Mouse (Mus musculus): Measurements from ENCODE around the gene Olfr816. TPM values are rescaled to one million over a fixed set of nuclear protein-coding genes. Genes with fewer than 3 reads are reported as not detected.
"Not testable (repeated sequence)": the region's sequence is repeated elsewhere in the genome, so short reads cannot be mapped to it uniquely, and the experiment has no call there.

The Olfr816 gene
- polyA plus RNA-seq (2015; fragmentation: Nextera tagmentation; extraction: Ambion mirVana) = not detected in 2 replicates

DNA sequence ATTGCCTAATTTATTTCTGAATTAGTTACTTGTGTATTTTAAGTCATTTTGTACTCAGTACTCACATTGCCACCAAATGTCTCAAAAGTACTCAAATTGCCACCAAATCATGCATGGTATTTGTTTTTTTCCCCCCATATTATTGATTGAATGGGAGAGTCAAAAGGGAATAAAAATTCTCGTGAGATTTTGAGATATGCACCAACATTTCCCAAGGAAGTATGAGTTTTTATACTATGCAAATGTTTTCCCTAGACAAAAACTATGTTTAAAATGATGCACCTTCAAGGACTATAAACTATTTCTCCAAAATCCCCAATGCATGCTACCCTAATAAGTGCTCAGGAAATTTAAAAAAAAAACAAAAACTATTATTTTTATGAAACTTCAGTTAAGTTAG is at the start of gene Olfr816:
Gene Olfr816 (minus strand): TSS at position 101 of the 400 bp plus-strand sequence.
- Histone ChIP-seq H3K27ac (no peak within 1 kb of the TSS), H3K36me3 (no peaks in the 10 kb centered on the region), H3K4me3 (replicated peaks) (no peak within 1 kb of the TSS), H3K4me1 (replicated peaks) (no peaks in the 10 kb centered on the region), H3K4me2 (replicated peaks) (no peak within 1 kb of the TSS), H3K27me3 (replicated peaks) (no peaks in the 10 kb centered on the region), H3K9ac (no peak within 1 kb of the TSS), H3K9me3 (no peaks in the 10 kb centered on the region)
- WGBS = 62% methylated on average over 1 of the region's 1 CpGs
- ATAC-seq = no peak

DNA sequence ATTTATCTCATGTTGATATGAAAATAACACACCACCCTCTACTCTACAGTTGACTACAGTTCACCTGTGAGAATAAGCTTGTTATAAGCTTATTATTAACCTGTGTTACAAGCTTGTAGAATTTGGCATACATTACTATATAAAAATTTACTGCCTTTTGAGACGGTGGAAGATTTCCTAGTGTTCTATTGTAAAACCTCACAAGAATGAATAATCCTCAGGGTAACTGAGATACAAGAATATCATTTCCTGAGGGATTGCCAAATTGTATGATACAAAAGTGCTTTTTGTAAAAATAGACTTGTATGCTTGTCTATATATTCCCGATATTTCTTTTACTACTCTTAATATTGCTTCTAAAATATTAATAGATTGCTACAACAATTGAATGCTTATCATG is 33.6 kb upstream of the Olfr816 start, which contains the start of gene Olfr818:
Gene Olfr818 (minus strand): TSS at position 101 of the 400 bp plus-strand sequence.
- ATAC-seq = no peak
- H3K4me1 ChIP-seq (replicated peaks) = no peaks in the 10 kb centered on the region
- WGBS = 89% methylated on average over 2 of the region's 2 CpGs
- no peak within 1 kb of the TSS for H3K4me2 ChIP-seq (replicated peaks)
- H3K36me3 ChIP-seq = no peaks in the 10 kb centered on the region
- H3K27ac ChIP-seq = no peak within 1 kb of the TSS
- H3K27me3 ChIP-seq (replicated peaks) = no peaks in the 10 kb centered on the region
- H3K9ac ChIP-seq = no peak within 1 kb of the TSS
- no peaks in the 10 kb centered on the region for H3K9me3 ChIP-seq
- H3K4me3 ChIP-seq (replicated peaks) = no peak within 1 kb of the TSS

DNA sequence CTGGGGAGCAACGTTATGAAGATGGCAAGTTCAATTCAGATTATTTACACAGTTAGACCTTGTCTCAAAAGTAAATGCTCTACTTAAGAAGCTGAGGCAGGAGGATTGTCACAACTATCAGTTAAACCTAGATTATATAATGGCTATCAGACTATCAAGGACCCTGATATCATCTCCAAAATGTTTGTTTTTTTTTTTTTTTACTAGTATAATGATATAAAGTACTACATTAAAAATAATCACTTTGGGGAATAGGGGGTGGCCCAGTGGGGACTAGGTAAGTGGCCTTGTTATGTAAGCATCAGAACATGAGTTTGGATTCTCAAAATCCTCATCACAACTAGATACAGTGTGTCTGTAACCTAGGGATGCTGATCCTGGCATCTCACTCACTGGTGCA is 9.6 kb downstream of the Olfr816 start, which contains the start of gene Olfr815:
Gene Olfr815 (minus strand): TSS at position 101 of the 400 bp plus-strand sequence.
- not testable (repeated sequence) for ATAC-seq; H3K9ac ChIP-seq; H3K27me3 ChIP-seq (replicated peaks); H3K4me2 ChIP-seq (replicated peaks); H3K9me3 ChIP-seq; H3K27ac ChIP-seq; H3K4me1 ChIP-seq (replicated peaks); H3K36me3 ChIP-seq; H3K4me3 ChIP-seq (replicated peaks)
- WGBS = 68% methylated on average over 1 of the region's 1 CpGs

DNA sequence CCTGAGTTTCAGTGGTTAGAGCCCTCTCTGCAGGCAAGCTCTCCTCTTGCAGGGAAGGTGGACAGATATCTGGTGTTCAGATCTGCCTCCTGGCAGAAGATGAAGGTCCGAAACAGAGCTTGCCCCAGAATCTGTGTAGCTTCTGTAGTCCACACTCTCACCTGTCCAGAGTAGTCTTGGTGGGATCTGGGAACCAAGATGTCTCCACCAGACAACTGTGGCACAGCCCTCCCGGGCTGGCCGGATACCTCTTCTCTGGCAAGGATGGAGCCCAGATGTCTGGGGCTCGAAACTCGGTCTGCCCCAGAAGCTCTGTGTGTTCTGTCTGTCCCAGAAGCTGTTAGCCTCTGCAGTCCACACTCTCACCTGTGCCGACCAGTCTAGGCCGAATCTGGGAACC is 29.5 kb downstream of the Olfr816 start:
- H3K4me2 ChIP-seq (replicated peaks) = no peak overlapping the region
- H3K9me3 ChIP-seq = no peaks in the 10 kb centered on the region
- no peak overlapping the region for H3K4me3 ChIP-seq (replicated peaks)
- no peaks in the 10 kb centered on the region for H3K36me3 ChIP-seq
- 89% methylated on average over 7 of the region's 7 CpGs for WGBS
- H3K9ac ChIP-seq = no peak overlapping the region
- no peaks in the 10 kb centered on the region for H3K27me3 ChIP-seq (replicated peaks)
- no peak for ATAC-seq
- H3K27ac ChIP-seq = no peak overlapping the region
- no peaks in the 10 kb centered on the region for H3K4me1 ChIP-seq (replicated peaks)

DNA sequence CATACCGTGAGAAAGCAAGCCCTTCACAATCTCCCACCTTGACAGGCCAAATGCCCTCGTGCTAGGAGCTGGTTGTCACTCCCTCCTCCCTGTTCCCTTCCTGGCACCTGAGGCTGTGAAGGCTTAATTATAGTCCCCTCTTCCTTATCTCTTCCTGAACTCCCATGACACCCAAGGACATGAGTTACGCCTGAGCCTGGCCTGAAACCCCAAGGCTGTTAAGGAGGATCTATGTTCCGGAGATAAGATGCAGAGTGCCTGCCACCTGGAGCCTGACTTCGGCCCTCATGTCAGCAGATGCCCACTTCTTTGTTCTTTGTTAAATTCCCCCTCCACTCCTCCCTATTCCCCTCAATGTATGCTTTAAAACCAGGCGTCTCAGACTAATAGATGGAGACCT is 29.9 kb downstream of the Olfr816 start:
- not testable (repeated sequence) for H3K9ac ChIP-seq; H3K27ac ChIP-seq; ATAC-seq; H3K4me2 ChIP-seq (replicated peaks); H3K4me1 ChIP-seq (replicated peaks); H3K4me3 ChIP-seq (replicated peaks); H3K9me3 ChIP-seq; H3K36me3 ChIP-seq; H3K27me3 ChIP-seq (replicated peaks)
- 72% methylated on average over 6 of the region's 6 CpGs for WGBS

DNA sequence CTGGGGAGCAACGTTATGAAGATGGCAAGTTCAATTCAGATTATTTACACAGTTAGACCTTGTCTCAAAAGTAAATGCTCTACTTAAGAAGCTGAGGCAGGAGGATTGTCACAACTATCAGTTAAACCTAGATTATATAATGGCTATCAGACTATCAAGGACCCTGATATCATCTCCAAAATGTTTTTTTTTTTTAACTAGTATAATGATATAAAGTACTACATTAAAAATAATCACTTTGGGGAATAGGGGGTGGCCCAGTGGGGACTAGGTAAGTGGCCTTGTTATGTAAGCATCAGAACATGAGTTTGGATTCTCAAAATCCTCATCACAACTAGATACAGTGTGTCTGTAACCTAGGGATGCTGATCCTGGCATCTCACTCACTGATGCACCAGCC is 35.6 kb downstream of the Olfr816 start, which contains the start of gene Olfr814:
Gene Olfr814 (minus strand): TSS at position 101 of the 400 bp plus-strand sequence.
- H3K27ac ChIP-seq; H3K4me2 ChIP-seq (replicated peaks); H3K36me3 ChIP-seq; H3K4me3 ChIP-seq (replicated peaks); H3K9me3 ChIP-seq; H3K9ac ChIP-seq; H3K4me1 ChIP-seq (replicated peaks); H3K27me3 ChIP-seq (replicated peaks); ATAC-seq: not testable (repeated sequence)
- WGBS = 60% methylated on average over 1 of the region's 1 CpGs

Other genes with a start within 250 kb of the Olfr816 start
- gene Olfr801, start 241.7 kb downstream of the Olfr816 start, polyA plus RNA-seq (2015; fragmentation: Nextera tagmentation; extraction: Ambion mirVana) = not detected in 2 replicates
- not detected in 2 replicates for gene Olfr802, start 227.4 kb downstream of the Olfr816 start, polyA plus RNA-seq (2015; fragmentation: Nextera tagmentation; extraction: Ambion mirVana)
- not detected in 2 replicates for gene Olfr803, start 221.3 kb downstream of the Olfr816 start, polyA plus RNA-seq (2015; fragmentation: Nextera tagmentation; extraction: Ambion mirVana)
- gene Olfr804, start 212.4 kb downstream of the Olfr816 start, polyA plus RNA-seq (2015; fragmentation: Nextera tagmentation; extraction: Ambion mirVana) = not detected in 2 replicates
- not detected in 2 replicates for gene Olfr805, start 186.2 kb downstream of the Olfr816 start, polyA plus RNA-seq (2015; fragmentation: Nextera tagmentation; extraction: Ambion mirVana)
- gene Olfr806, start 173.7 kb downstream of the Olfr816 start, polyA plus RNA-seq (2015; fragmentation: Nextera tagmentation; extraction: Ambion mirVana) = not detected in 2 replicates
- gene Olfr807, start 157.8 kb downstream of the Olfr816 start, polyA plus RNA-seq (2015; fragmentation: Nextera tagmentation; extraction: Ambion mirVana) = not detected in 2 replicates
- not detected in 2 replicates for gene Olfr808, start 150.1 kb downstream of the Olfr816 start, polyA plus RNA-seq (2015; fragmentation: Nextera tagmentation; extraction: Ambion mirVana)
- not detected in 2 replicates for gene Olfr809, start 141.0 kb downstream of the Olfr816 start, polyA plus RNA-seq (2015; fragmentation: Nextera tagmentation; extraction: Ambion mirVana)
- not detected in 2 replicates for gene Olfr810, start 120.7 kb downstream of the Olfr816 start, polyA plus RNA-seq (2015; fragmentation: Nextera tagmentation; extraction: Ambion mirVana)
- not detected in 2 replicates for gene Olfr811, start 111.2 kb downstream of the Olfr816 start, polyA plus RNA-seq (2015; fragmentation: Nextera tagmentation; extraction: Ambion mirVana)
- not detected in 2 replicates for gene Olfr812, start 69.5 kb downstream of the Olfr816 start, polyA plus RNA-seq (2015; fragmentation: Nextera tagmentation; extraction: Ambion mirVana)
- gene Olfr813, start 60.2 kb downstream of the Olfr816 start, polyA plus RNA-seq (2015; fragmentation: Nextera tagmentation; extraction: Ambion mirVana) = not detected in 2 replicates
- gene Olfr814, start 35.7 kb downstream of the Olfr816 start, polyA plus RNA-seq (2015; fragmentation: Nextera tagmentation; extraction: Ambion mirVana) = not detected in 2 replicates
- gene Olfr815, start 9.7 kb downstream of the Olfr816 start, polyA plus RNA-seq (2015; fragmentation: Nextera tagmentation; extraction: Ambion mirVana) = not detected in 2 replicates
- gene Olfr818, start 33.5 kb upstream of the Olfr816 start, polyA plus RNA-seq (2015; fragmentation: Nextera tagmentation; extraction: Ambion mirVana) = not detected in 2 replicates
- gene Olfr819, start 51.7 kb upstream of the Olfr816 start, polyA plus RNA-seq (2015; fragmentation: Nextera tagmentation; extraction: Ambion mirVana) = not detected in 2 replicates
- gene Olfr247, start 60.5 kb upstream of the Olfr816 start, polyA plus RNA-seq (2015; fragmentation: Nextera tagmentation; extraction: Ambion mirVana) = not detected in 2 replicates
- gene Gm10310, start 69.5 kb upstream of the Olfr816 start, polyA plus RNA-seq (2015; fragmentation: Nextera tagmentation; extraction: Ambion mirVana) = not detected in 2 replicates
- not detected in 2 replicates for gene Olfr820, start 97.0 kb upstream of the Olfr816 start, polyA plus RNA-seq (2015; fragmentation: Nextera tagmentation; extraction: Ambion mirVana)
- not detected in 2 replicates for gene Olfr821, start 114.8 kb upstream of the Olfr816 start, polyA plus RNA-seq (2015; fragmentation: Nextera tagmentation; extraction: Ambion mirVana)
- not detected in 2 replicates for gene Olfr822, start 155.6 kb upstream of the Olfr816 start, polyA plus RNA-seq (2015; fragmentation: Nextera tagmentation; extraction: Ambion mirVana)
- gene Olfr823, start 199.8 kb upstream of the Olfr816 start, polyA plus RNA-seq (2015; fragmentation: Nextera tagmentation; extraction: Ambion mirVana) = not detected in 2 replicates
- not detected in 2 replicates for gene Olfr824, start 214.4 kb upstream of the Olfr816 start, polyA plus RNA-seq (2015; fragmentation: Nextera tagmentation; extraction: Ambion mirVana)

Data from intestine, embryonic 15.5 days (tissue).